Mouse (Mus musculus) layer of hippocampus, postnatal 36 days (tissue): ENCODE data around the gene Rhob. TPM values are rescaled to one million over a fixed set of nuclear protein-coding genes. Genes with fewer than 3 reads are reported as not detected.

Experiments
- DNase-seq, 2 experiments: peaks; one replicate each; pipeline ENCODE4 v3.0.0; 2022
- total RNA-seq, 2 experiments: library from RNA; stranded (reverse); gene quantifications; 2 replicates each; pipeline ENCODE4 v1.2.3; 2021

Rhob gene
- total RNA-seq, 2 experiments from 2014 or later: 354 to 385 TPM

DNA sequence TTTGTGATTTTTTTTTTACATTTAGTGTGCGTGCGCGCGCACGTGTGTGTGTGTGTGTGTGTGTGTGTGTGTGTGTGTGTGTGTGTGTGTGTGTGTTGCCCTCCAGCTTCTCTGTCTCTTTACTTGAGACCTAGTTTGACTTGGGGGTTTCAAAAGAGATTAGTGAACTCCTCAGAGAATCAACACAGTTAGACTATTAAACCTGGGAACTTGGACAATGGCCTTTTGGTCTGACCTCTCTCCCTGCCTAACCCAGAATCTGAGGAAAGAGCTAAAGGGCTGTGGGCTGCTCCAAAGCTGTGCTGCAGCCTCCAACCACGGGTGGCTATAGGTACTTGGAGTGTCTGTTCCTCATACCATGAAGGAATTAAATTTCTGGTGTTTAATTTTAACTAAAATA is 4.3 kb upstream of the Rhob start:
- no peak for DNase-seq

DNA sequence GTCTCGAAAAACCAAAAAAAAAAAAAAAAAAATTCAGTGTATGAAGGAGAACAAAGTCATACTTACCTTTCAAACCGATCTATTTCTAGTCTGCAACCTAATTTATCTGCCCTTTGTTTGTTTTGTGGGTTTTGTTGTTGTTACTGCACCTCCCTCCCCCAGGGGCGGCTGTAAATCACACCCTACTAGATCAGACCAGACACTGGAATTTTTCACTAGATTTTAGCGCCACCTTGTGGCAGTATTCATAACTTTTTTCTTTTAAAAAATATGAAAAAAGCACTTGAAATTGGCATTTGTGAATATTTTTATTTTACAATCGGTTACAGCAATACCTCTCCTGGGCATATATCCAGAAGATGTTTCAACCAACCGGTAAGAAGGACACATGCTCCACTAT is 2.7 kb upstream of the Rhob start:
- DNase-seq: no peak

DNA sequence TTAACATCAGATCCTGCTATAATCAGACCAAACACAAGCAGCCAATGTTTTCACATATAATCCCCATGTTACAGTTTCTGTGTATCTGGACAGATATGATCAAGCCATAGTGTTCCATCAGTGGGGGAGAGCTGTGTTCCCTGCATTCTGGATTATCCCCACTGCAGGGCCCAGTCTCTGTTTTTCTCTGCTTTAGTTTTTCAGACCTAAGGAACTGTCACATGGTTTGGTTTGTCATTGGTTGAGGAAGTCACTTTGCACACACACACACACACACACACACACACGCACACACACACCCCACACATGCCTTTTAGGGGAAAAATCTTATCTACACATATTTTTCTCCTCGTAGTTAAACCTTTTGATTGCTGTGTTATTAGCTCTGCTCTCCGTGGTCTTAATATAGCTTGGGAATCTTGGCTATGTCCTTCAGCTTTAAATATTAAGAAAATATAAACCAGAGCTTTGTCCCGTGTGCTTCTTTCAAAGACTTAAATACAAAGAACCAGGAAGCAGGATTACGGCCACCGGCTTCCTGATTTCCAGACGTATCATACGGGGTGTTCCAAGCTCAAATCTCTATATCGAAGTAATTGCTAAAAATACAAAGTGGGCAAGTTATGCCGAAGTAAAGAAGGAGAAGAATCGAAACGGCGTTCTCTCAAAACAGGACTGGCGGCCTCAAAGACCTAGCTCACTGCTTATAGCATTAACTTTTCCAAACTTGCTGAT is 1.9 kb upstream of the Rhob start:
- DNase-seq: no peak

DNA sequence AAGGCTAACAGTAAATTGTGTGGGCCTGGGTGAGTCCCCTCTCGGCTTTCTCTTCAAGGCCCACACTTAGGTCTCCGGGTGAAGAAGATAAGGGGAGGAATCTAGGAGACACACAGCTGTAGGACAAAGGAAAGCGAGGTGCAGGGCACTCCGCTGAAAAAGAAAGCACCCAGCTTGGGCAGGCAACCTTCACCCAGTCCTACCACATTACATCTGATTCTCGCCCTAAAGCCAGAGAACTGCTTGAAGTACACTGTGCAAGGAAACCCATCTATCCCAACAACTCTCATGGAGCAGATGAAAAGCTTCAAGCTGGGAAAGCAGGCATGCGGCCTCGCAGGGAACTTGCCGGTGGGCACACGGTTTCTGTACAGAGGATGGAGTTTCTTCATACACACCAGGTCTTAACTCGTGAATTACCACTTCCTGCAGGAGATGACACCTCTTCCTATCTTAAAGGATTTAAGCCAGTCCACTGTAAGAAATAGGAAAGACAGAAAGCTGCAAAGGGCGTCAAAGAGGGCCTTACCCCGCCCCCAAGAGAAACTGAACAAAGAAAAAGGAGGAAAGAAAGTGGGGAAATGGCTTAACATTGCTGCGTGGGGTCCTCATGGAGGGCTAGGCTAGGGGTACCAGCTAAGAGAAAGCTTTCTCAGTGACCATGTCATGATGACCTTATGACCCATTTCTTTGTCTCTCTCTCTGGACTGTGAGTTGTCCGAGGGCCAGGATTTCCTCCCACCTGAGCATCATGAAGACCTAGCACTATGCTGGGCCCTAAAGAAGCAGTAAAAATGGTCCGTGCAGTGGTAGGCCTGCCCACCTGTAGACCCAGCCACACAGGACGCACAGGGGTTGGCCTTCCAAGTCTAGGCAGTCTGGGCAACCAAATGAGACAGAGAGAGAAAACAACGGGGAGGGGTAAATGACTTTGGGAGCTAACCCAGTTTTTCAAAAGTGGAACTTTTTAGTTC is 1.1 kb upstream of the Rhob start:
- DNase-seq: no peak

DNA sequence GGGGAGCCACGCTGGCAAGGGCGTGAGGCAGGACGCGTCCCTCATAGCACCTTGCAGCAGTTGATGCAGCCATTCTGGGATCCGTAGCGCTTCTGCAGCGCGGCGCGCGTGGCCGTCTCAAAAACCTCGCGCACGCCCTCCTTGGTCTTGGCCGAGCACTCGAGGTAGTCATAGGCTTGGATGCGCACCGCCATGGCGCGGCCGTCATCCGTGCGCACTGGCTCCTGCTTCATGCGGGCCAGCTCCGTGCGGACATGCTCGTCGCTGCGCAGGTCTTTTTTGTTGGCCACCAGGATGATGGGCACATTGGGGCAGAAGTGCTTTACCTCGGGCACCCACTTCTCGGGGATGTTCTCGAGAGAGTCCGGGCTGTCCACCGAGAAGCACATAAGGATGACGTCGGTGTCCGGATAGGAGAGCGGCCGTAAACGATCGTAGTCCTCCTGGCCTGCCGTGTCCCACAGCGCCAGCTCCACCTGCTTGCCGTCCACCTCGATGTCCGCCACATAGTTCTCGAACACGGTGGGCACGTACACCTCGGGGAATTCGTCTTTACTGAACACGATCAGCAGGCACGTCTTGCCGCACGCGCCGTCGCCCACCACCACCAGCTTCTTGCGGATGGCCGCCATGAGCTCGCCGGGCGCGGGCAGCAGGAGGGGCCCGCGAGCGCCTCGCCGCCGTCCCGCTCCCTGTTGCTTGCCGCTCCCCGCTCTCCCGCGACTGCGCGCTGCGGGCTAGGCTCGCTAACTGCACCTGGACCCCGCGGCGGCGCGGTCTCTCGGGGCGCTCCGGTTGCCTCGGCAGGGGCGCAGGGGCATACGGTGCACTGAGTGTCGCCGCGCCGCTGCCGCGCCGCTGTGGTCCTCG is 573 bp downstream of the Rhob start:
- DNase-seq: no peak

- DNase-seq: peak; percentile 38 to 60
Observed at GRCm38 (mm10) chr12:8498591-8499000, 1.2 kb downstream of the Rhob start.

- peak; percentile 49 to 51 for DNase-seq
Observed at GRCm38 (mm10) chr12:8498148-8498571, 1.6 kb downstream of the Rhob start.

- no peak for DNase-seq
Observed at GRCm38 (mm10) chr12:8497314-8497706, 2.5 kb downstream of the Rhob start.

DNA sequence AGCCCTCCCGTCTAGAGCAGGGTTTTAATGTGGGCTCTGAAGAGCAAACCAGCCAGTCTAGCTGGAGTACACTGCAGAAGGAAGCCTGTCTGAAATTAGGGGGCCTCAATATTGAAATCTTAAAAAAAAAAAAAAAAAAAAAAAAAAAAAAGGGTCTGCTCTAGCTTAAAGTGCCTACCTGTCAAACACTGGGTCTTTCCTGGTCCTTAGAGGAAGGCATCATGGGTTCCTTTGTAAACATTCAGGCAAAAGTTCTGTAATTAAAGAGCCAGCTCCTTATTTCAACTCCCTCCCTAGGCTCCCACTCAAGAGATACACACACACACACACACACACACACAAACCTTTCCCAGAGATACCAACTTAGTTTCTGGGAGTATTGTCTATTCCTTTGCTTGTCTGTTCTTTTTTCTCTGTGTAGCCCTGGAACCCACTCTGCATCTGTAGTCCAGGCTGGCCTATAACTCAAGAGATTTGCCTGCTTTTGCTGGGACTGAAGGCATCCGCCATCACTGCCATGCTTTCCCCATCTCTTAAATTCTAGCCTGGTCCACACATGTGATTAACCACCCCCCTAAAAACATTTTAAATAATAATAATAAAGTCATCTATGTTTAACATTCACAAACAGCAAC is 3.0 kb downstream of the Rhob start:
- DNase-seq: no peak

DNA sequence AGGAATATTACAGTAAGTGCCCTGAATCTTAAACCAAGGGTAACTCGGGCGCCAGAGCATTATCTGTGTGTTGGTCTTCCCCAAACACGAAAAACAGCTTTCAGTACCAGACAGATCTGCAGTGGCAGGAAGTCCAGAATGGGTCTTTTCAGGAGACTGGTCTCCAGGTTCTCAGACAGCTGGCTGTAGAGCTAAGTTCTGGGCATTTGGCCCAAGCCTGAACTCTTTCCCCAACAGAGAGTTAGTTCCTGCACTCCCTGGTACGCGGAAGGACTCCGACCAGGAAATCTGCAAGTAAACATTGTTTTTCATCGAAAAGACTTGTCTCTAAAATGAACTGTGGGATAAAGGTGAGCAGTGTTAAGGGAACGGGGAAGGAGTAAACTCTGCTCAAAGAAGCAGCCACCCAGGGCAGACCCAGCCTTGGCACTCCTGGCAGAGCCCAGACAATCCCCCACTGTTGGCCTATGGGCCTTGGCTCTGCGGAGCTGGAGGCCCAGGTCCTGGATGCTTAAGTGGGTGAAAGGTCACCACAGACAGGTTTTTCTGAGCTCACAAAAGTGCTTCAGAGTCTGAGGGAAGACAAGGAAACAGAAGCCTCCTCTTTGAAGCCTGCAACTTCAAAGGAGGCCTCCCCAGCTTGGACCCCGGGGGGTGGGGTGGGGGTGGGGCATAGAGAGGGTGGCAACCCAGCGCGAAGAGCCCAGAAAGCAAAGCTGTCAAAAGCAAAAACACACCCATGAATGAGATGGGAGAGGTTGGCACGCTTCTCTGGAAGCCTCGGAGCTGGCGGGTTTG is 3.7 kb downstream of the Rhob start:
- peak; percentile 59 to 64 for DNase-seq

GRCm38 (mm10) chr12:8494675-8495074 is 5.1 kb downstream of the Rhob start:
- no peak for DNase-seq

DNA sequence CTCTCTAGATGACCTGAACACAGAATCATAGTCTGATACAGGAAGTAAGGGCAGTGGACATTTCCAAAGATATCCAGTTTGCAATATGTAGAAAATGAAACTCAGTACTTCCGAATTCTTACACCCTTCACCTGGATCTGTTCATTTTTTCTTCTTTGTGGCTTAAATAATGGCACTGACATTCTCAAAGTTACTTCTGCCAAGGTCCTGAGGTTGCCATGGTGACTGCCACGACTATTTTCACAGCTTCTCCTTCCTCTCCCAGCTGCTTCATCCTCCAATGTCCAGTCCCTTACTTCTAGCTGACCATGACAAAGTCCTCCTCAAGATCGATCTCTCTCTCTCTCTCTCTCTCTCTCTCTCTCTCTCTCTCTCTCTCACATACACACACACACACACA is 6.4 kb downstream of the Rhob start:
- no peak for DNase-seq

- DNase-seq: no peak
Observed at GRCm38 (mm10) chr12:8489098-8489497, 10.7 kb downstream of the Rhob start.

GRCm38 (mm10) chr12:8488652-8488980 is 11.2 kb downstream of the Rhob start:
- DNase-seq: no peak

- no peak for DNase-seq
Observed at GRCm38 (mm10) chr12:8487959-8488651, 11.7 kb downstream of the Rhob start.

DNA sequence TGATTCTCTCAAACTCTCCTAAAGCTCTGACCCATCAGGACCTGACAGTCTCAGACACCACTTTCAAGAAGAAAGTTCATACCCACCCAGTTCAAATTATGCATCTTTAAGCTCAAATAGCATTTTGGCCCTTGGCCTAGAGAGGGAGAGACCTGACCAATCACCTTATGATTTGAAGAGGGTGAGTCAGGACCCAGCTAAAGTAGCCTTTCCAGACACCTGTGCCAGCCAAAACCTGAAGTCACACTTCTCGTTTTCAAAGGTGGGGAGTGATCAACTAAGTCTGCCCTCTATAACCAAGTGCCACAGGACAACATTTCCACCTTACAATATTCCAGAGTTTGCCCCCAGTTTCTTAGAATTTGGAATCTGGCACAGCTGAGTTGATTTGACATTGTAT is 12.5 kb downstream of the Rhob start:
- no peak for DNase-seq

DNA sequence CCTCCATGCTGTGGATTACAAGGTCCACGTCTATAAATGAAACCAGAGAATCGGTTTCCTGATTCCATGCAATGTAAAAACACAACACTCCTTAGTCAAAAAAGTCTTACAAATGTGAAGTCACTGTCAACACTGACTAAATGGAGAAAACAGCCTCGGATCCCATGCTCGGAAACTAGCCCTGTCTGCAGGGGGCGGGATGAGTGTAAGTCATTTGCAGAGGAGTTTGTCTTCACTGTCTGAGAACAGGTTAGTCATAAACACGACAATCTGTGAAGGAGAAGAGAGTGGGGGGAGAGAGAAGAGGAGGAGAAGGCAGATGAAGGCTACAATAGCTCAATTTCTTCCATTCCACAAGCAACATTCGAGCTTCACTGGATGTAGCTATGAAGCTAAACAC is 14.6 kb downstream of the Rhob start:
- DNase-seq: no peak

- no peak for DNase-seq
Observed at GRCm38 (mm10) chr12:8482169-8482568, 17.6 kb downstream of the Rhob start.

GRCm38 (mm10) chr12:8474836-8475387 is 24.9 kb downstream of the Rhob start:
- no peak for DNase-seq

DNA sequence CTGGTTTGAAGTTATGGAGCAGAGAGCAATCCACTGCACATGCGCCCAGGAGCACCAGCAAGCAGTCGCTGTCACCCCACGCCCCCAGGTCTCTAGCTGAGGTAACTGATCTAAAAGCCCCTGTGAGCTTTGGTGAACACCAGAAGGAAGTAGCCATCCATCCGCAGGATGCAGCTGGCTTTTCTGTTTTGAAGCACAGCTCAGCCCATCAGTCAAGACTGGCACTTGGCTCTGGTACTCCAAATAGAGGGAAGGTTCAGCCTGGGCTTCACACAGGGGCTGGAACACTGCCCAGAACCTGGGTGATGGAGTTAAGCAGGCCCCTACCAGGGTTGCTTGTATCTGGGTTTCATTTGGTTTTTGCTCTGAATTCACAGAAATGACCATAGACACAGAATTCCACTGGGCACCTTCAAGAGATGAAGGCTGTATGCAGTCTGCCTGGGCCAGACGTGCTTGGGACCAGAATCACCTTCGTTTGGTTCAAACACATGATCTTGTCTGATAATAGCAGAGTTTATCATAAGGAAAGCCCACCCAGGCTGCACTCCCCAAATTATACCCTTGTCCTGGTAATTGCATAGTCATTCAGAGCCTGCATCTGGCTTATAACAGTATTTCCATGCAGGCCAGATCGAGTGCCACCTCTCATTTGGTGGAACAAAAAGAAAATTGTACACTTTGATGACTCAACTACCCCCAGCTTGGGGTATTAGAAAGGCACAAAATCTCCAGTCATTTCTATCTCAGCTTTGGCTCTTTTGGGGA is 27.0 kb downstream of the Rhob start:
- no peak for DNase-seq
